Mouse (Mus musculus) olfactory bulb, adult 2 months (tissue): Measurements from ENCODE around the gene Fbxw25.
"Not testable (repeated sequence)": the region's sequence is repeated elsewhere in the genome, so short reads cannot be mapped to it uniquely, and the experiment has no call there.

Experiments used
- CTCF ChIP-seq: fragments of 200-500 bp; IDR thresholded peaks from 2 replicates; pipeline ENCODE4 v1.5.1; 2012; ENCODE audit warnings: low read depth, mild to moderate bottlenecking, low read length, moderate library complexity; ENCODE audit not compliant: insufficient read depth
- POLR2A ChIP-seq: fragments of 200-500 bp; IDR thresholded peaks from 2 replicates; pipeline ENCODE4 v1.6.1; 2012; ENCODE audit warnings: mild to moderate bottlenecking, low read depth, low read length, moderate library complexity; ENCODE audit not compliant: insufficient read depth

GRCm38 (mm10) chr9:109625957-109626356 lies 38.5 kb downstream of the Fbxw25 start, which contains the start of gene Fbxw24:
- TF ChIP-seq CTCF, POLR2A: not testable (repeated sequence)
